Mouse (Mus musculus): Measurements from ENCODE around the gene Zcchc7. TPM values are rescaled to one million over a fixed set of nuclear protein-coding genes. Genes with fewer than 3 reads are reported as not detected.

The Zcchc7 gene
- total and polyA plus RNA-seq, 3 experiments, result 17.8 to 18.2 TPM; not detected in 1

DNA sequence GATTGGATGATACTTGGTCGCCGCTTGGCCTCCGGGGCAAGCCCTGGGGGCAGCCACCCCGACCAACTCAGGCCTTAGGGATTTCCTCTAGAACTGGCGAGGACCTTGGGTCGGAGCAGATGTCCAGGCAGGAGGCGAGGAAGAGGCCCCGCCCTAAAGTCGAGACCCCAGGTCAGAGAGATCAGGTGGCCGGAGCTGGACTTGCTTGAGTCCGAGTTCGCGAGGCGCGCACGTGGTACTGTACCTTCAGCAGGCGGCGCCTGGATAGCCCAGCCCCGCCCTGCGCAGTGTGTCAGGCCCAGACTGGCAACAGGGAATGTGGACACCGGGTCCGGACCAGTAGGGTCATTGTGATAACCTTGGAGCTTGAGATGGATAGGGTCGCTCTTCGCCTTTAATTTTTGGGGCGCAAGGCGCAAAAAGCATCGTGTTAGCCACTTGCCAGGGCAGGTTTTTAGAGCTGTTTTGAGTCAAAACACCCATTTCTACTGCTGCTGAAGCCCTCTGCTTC is 41.5 kb upstream of the Zcchc7 start:
- no peak for DNase-seq (ENCODE audit: low read depth, low spot score)
- H3K27me3 ChIP-seq (ENCODE audit: control insufficient read depth in 1 of 2, insufficient read depth in 2 of 2, low read length in 2 of 2), result peaks cover 2 to 3% of the 10 kb centered on the region in 2 experiments; a peak in 2 of 4 replicates
- H3K4me3 ChIP-seq (ENCODE audit: control insufficient read depth in 1 of 2, insufficient read depth in 1 of 2, low read depth in 2 of 2, low read length in 2 of 2), result no peak overlapping the region
- H3K9ac ChIP-seq (ENCODE audit: control insufficient read depth, low read depth, low read length, poor library complexity, severe bottlenecking), result no peak overlapping the region
- no peaks in the 10 kb centered on the region for H3K79me2 ChIP-seq (ENCODE audit: control insufficient read depth, insufficient read depth, low read length, poor library complexity)
- no peaks in the 10 kb centered on the region for H3K4me1 ChIP-seq (ENCODE audit: control insufficient read depth in 1 of 2, insufficient read depth in 2 of 2, low read length in 2 of 2)
- TF ChIP-seq USF2 (IDR thresholded peaks at IDR 0.05; ENCODE audit: borderline replicate concordance in 1 of 2, insufficient read depth in 1 of 2, low read depth in 1 of 2, low read length in 2 of 2) (no peak), ZC3H11A (IDR thresholded peaks at IDR 0.05; ENCODE audit: low read depth, low read length) (no peak), MAFK (IDR thresholded peaks at IDR 0.05; ENCODE audit: borderline replicate concordance, low read depth, low read length) (no peak)
- H3K27ac ChIP-seq (ENCODE audit: control insufficient read depth, low read depth, low read length), result no peak overlapping the region
- H3K9me3 ChIP-seq (replicated peaks; ENCODE audit: insufficient read depth, low read length), result no peaks in the 10 kb centered on the region
- H3K36me3 ChIP-seq (ENCODE audit: control insufficient read depth in 1 of 2, insufficient read depth in 2 of 2, low read length in 2 of 2), result no peaks in the 10 kb centered on the region

DNA sequence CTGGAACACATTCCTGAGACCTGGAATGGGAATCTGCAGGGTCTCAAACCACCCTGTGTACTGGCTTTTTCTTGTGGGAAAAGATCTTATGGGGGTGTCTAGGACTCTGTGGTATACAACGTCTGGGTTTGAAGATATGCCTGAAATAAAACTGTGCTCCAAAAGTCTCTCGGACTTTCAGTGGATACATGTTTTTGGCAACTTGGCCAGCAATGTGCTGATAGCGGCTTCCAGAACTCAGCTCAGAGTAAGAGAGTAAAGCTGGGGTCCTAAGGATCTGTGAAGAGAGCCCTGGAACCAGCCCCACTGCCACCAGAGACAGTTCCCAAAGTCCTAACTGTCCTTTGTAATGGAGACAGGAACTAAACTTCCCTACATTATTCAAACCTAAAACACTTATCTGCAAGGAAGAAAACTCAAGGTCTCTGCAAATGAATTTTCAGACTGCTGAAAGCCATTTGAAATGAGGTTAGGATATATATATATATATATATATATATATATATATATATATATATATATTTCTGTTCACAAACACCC is 40.0 kb upstream of the Zcchc7 start:
- peaks cover 2 to 3% of the 10 kb centered on the region in 2 experiments; a peak in 2 of 4 replicates for H3K27me3 ChIP-seq (ENCODE audit: control insufficient read depth in 1 of 2, insufficient read depth in 2 of 2, low read length in 2 of 2)
- no peaks in the 10 kb centered on the region for H3K36me3 ChIP-seq (ENCODE audit: control insufficient read depth in 1 of 2, insufficient read depth in 2 of 2, low read length in 2 of 2)
- no peaks in the 10 kb centered on the region for H3K9me3 ChIP-seq (replicated peaks; ENCODE audit: insufficient read depth, low read length)
- no peak overlapping the region for H3K4me3 ChIP-seq (ENCODE audit: control insufficient read depth in 1 of 2, insufficient read depth in 1 of 2, low read depth in 2 of 2, low read length in 2 of 2)
- no peaks in the 10 kb centered on the region for H3K79me2 ChIP-seq (ENCODE audit: control insufficient read depth, insufficient read depth, low read length, poor library complexity)
- no peak for DNase-seq (ENCODE audit: low read depth, low spot score)
- H3K9ac ChIP-seq (ENCODE audit: control insufficient read depth, low read depth, low read length, poor library complexity, severe bottlenecking), result no peak overlapping the region
- H3K27ac ChIP-seq (ENCODE audit: control insufficient read depth, low read depth, low read length), result no peak overlapping the region
- H3K4me1 ChIP-seq (ENCODE audit: control insufficient read depth in 1 of 2, insufficient read depth in 2 of 2, low read length in 2 of 2), result no peaks in the 10 kb centered on the region
- TF ChIP-seq MAZ (IDR thresholded peaks at IDR 0.05; ENCODE audit: low read depth, low read length), result no peak
- no peak for TF ChIP-seq POLR2AphosphoS5 (IDR thresholded peaks at IDR 0.05; ENCODE audit: borderline replicate concordance, low read depth, low read length)
- no peak for TF ChIP-seq GATA1 (IDR thresholded peaks at IDR 0.05; ENCODE audit: low read depth, low read length)
- TF ChIP-seq NRF1 (IDR thresholded peaks at IDR 0.05; ENCODE audit: insufficient read depth, low read depth, low read length, poor library complexity, severe bottlenecking), result no peak
- TF ChIP-seq MAX (IDR thresholded peaks at IDR 0.05; ENCODE audit: low read length), result no peak
- TF ChIP-seq USF2 (IDR thresholded peaks at IDR 0.05; ENCODE audit: borderline replicate concordance in 1 of 2, insufficient read depth in 1 of 2, low read depth in 1 of 2, low read length in 2 of 2), result no peak
- no peak for TF ChIP-seq ETS1 (IDR thresholded peaks at IDR 0.05; ENCODE audit: low read depth, low read length)
- no peak for TF ChIP-seq POLR2AphosphoS2 (IDR thresholded peaks at IDR 0.05; ENCODE audit: low read length)
- no peak for TF ChIP-seq CTCF (IDR thresholded peaks at IDR 0.05 in 2 of 3, conservative IDR thresholded peaks at IDR 0.05 in 1 of 3; ENCODE audit: control insufficient read depth in 1 of 3, insufficient read depth in 1 of 3, low read depth in 2 of 3, low read length in 3 of 3, poor library complexity in 1 of 3, severe bottlenecking in 1 of 3)
- no peak for TF ChIP-seq MYB (IDR thresholded peaks at IDR 0.05; ENCODE audit: low read depth, low read length)
- no peak for TF ChIP-seq TCF12 (IDR thresholded peaks at IDR 0.05; ENCODE audit: low read depth, low read length)
- no peak for TF ChIP-seq SMC3 (IDR thresholded peaks at IDR 0.05; ENCODE audit: low read depth, low read length)
- TF ChIP-seq UBTF (IDR thresholded peaks at IDR 0.05; ENCODE audit: borderline replicate concordance, insufficient read depth, low read depth, low read length), result no peak

Measured in MEL (cell line).